Mouse (Mus musculus): ENCODE data around the gene Bpifa5. TPM values are rescaled to one million over a fixed set of nuclear protein-coding genes. Genes with fewer than 3 reads are reported as not detected.

Bpifa5 gene
- polyA plus RNA-seq, 1 experiment, result not detected

DNA sequence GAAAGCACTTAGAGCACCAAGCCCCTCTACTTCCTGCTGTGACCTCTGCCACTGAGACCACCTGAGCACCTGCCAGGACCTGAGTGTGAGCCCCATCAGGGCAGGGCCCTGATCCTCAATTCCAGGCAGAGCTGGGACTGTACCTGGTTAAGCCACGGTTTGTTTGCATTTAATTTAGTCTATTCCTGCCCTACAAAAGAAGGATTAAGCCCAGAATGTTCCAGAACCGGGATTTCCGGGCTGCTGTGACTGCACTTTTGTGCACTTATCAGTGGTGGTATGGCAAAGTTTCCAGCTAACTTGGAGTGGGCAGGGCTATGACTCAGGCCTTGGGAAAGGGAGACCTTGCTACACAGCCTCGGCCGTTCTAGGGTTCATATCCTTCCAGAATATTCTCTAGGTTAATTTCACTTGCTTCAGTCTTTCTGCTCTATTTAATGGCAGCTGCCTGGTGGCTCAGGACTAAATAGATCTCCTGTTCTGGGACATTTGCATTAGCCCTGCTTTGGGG lies 31.6 kb downstream of the Bpifa5 start:
- no peaks in the 10 kb centered on the region for H3K9me3 ChIP-seq (ENCODE audit: control insufficient read depth, low read length)
- no peaks in the 10 kb centered on the region for H3K27me3 ChIP-seq (ENCODE audit: control insufficient read depth)
- no peak overlapping the region for H3K4me3 ChIP-seq (replicated peaks)
- no peaks in the 10 kb centered on the region for H3K4me1 ChIP-seq (ENCODE audit: control insufficient read depth)
- TF ChIP-seq TAL1 (IDR thresholded peaks at IDR 0.05; ENCODE audit: low read length) (no peak), GATA1 (IDR thresholded peaks at IDR 0.05; ENCODE audit: low read length) (no peak)
- no peaks in the 10 kb centered on the region for H3K36me3 ChIP-seq (ENCODE audit: control insufficient read depth)

DNA sequence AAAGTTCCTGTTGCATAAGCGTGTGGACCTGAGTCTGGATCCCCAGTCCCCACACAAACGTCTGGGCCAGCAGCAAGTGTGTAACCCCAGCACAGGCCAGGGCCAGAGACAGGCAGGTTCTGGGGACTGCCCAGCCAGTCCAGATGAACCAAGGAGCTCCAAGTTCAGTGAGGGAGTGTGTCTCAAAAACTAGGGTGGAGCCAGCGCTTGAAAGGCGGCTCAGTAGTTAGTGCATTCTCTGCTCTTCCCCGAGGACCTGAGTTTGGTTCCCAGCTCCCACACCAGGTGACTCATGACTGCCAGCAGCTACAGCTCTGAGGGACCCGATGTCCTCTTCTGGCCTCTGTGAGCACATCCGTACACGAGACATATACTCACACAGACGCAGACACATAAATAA lies 34.6 kb downstream of the Bpifa5 start:
- Histone ChIP-seq H3K9me3 (ENCODE audit: control insufficient read depth, low read length) (no peaks in the 10 kb centered on the region), H3K4me1 (ENCODE audit: control insufficient read depth) (no peaks in the 10 kb centered on the region), H3K27me3 (ENCODE audit: control insufficient read depth) (no peaks in the 10 kb centered on the region), H3K4me3 (replicated peaks) (no peak overlapping the region), H3K36me3 (ENCODE audit: control insufficient read depth) (no peaks in the 10 kb centered on the region)
- no peak for TF ChIP-seq GATA1 (IDR thresholded peaks at IDR 0.05; ENCODE audit: low read length)
- TF ChIP-seq TAL1 (IDR thresholded peaks at IDR 0.05; ENCODE audit: low read length), result no peak

DNA sequence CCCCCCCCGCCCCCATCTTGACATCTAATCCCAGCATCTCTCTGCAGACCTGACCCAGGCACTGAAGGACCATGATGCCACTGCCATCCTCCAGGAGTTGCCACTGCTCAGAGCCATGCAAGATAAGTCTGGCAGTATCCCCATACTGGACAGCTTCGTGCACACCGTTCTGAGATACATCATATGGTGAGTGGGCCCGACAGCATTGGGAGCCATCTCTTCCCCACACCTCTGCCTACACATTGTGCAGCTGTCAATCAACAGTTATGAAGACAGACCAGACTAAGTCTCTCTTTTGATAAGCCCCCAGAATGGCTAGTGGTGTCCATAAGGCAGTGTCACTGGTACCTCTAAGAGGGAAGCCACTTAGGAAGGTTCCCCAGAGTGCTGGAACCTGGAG lies 42.2 kb downstream of the Bpifa5 start:
- no peaks in the 10 kb centered on the region for H3K36me3 ChIP-seq (ENCODE audit: control insufficient read depth)
- H3K9me3 ChIP-seq (ENCODE audit: control insufficient read depth, low read length), result no peaks in the 10 kb centered on the region
- H3K4me3 ChIP-seq (replicated peaks), result no peak overlapping the region
- H3K4me1 ChIP-seq (ENCODE audit: control insufficient read depth), result no peaks in the 10 kb centered on the region
- H3K27me3 ChIP-seq (ENCODE audit: control insufficient read depth), result no peaks in the 10 kb centered on the region
- TF ChIP-seq TAL1 (IDR thresholded peaks at IDR 0.05; ENCODE audit: low read length) (no peak), GATA1 (IDR thresholded peaks at IDR 0.05; ENCODE audit: low read length) (no peak)

DNA sequence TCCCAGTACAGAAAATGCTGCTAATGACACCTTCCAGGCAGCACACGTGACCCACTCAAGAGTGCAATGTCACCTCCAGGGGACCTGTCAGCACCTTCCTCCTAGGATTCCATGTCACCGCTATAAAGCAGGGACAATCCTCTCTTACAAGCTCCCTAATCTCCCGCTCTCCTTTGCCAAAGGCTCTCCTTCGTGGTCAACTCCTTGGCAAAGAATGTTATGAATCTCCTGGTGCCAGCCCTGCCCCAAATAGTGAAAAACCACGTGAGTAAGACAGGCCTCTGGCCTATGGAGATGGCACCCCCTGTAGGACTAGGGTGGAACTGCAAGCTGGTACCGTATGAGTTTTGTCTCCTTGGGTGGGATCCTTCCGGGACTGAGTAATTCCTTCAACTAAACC lies 44.5 kb downstream of the Bpifa5 start:
- Histone ChIP-seq H3K9me3 (ENCODE audit: control insufficient read depth, low read length) (no peaks in the 10 kb centered on the region), H3K4me3 (replicated peaks) (no peak overlapping the region), H3K27me3 (ENCODE audit: control insufficient read depth) (no peaks in the 10 kb centered on the region), H3K36me3 (ENCODE audit: control insufficient read depth) (no peaks in the 10 kb centered on the region), H3K4me1 (ENCODE audit: control insufficient read depth) (no peaks in the 10 kb centered on the region)
- no peak for TF ChIP-seq TAL1 (IDR thresholded peaks at IDR 0.05; ENCODE audit: low read length)

DNA sequence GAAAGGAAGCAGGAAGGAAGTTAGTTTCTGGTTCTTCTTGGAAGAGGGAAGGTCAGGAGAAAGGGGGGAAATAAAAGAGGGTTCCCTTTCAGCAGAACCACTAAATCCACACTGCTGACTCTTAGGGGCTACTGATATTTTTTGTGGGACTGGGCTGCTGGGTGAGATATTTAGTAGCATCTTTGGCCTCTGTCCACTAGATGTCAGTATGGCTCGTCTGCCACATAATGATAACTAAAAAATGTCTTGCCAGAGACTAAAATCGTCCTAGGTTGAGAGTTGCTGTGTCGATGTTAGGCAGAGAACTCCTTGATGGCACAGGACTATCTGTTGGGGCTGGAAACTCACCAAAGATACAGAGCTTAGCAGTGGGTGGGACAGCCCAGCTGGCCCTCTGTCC lies 46.7 kb downstream of the Bpifa5 start:
- Histone ChIP-seq H3K9me3 (ENCODE audit: control insufficient read depth, low read length) (no peaks in the 10 kb centered on the region), H3K27me3 (ENCODE audit: control insufficient read depth) (no peaks in the 10 kb centered on the region), H3K4me3 (replicated peaks) (no peak overlapping the region), H3K36me3 (ENCODE audit: control insufficient read depth) (no peaks in the 10 kb centered on the region), H3K4me1 (ENCODE audit: control insufficient read depth) (no peaks in the 10 kb centered on the region)
- TF ChIP-seq GATA1 (IDR thresholded peaks at IDR 0.05; ENCODE audit: low read length) (no peak), TAL1 (IDR thresholded peaks at IDR 0.05; ENCODE audit: low read length) (no peak)

- no peak overlapping the region for H3K4me3 ChIP-seq (replicated peaks)
- no peaks in the 10 kb centered on the region for H3K9me3 ChIP-seq (ENCODE audit: control insufficient read depth, low read length)
- H3K27me3 ChIP-seq (ENCODE audit: control insufficient read depth), result no peaks in the 10 kb centered on the region
- TF ChIP-seq GATA1 (IDR thresholded peaks at IDR 0.05; ENCODE audit: low read length) (no peak), TAL1 (IDR thresholded peaks at IDR 0.05; ENCODE audit: low read length) (no peak)
- no peaks in the 10 kb centered on the region for H3K36me3 ChIP-seq (ENCODE audit: control insufficient read depth)
- no peaks in the 10 kb centered on the region for H3K4me1 ChIP-seq (ENCODE audit: control insufficient read depth)
These were observed 48.7 kb downstream of the Bpifa5 start for GRCm38 (mm10) chr2:154211121-154211520.

DNA sequence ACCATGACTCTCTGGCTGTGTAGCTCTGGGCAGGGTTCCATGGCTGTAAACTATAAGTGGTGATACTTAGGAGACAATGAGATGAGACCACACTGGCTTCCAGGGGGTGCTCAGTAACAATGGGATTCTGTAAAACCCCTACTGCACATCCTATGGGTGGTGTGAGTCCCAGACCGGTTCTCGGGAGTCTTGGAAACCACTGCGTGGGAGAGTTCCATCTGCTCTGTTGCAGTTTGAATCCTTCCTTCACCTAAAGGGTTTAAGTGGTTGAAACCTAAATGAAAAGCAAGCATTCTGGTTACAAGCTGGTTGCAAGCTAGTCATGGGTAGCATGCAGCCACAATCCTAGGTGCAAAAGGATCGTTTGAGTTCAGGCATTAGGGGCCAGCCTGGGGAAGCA lies 49.5 kb downstream of the Bpifa5 start:
- TF ChIP-seq GATA1 (IDR thresholded peaks at IDR 0.05; ENCODE audit: low read length), result no peak
- TF ChIP-seq TAL1 (IDR thresholded peaks at IDR 0.05; ENCODE audit: low read length), result no peak
- Histone ChIP-seq H3K4me1 (ENCODE audit: control insufficient read depth) (no peaks in the 10 kb centered on the region), H3K27me3 (ENCODE audit: control insufficient read depth) (no peaks in the 10 kb centered on the region), H3K4me3 (replicated peaks) (no peak overlapping the region), H3K36me3 (ENCODE audit: control insufficient read depth) (no peaks in the 10 kb centered on the region), H3K9me3 (ENCODE audit: control insufficient read depth, low read length) (no peaks in the 10 kb centered on the region)

DNA sequence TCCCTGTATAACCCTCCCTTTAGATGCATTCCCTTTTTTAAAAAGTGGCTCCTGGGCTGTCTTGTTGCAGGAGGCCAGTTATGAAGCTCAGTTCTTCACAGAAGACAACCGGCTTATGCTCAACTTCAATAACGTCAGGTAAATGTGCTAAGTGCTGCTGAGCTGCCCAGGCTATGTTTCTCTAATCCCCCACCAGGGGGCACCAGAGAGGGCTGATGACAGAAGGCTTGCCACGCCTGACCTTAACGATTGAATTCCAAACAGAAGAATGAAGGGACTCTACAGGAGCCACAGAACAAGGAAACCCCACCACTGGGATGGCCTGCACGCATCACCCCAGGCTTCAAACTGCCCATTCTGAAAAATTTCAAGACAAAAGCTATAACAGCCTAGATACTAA lies 52.8 kb downstream of the Bpifa5 start:
- no peaks in the 10 kb centered on the region for H3K27me3 ChIP-seq (ENCODE audit: control insufficient read depth)
- H3K36me3 ChIP-seq (ENCODE audit: control insufficient read depth), result no peaks in the 10 kb centered on the region
- TF ChIP-seq TAL1 (IDR thresholded peaks at IDR 0.05; ENCODE audit: low read length), result no peak
- TF ChIP-seq GATA1 (IDR thresholded peaks at IDR 0.05; ENCODE audit: low read length), result no peak
- H3K4me1 ChIP-seq (ENCODE audit: control insufficient read depth), result no peaks in the 10 kb centered on the region
- H3K9me3 ChIP-seq (ENCODE audit: control insufficient read depth, low read length), result no peaks in the 10 kb centered on the region
- H3K4me3 ChIP-seq (replicated peaks), result no peak overlapping the region

Other genes starting within 250 kb of the Bpifa5 start
- not detected in 2 replicates for gene Bpifb3, start 244.4 kb upstream of the Bpifa5 start, polyA plus RNA-seq (2012)
- not detected in 2 replicates for gene Bpifb4, start 224.4 kb upstream of the Bpifa5 start, polyA plus RNA-seq (2012)
- not detected in 2 replicates for gene Bpifa6, start 187.7 kb upstream of the Bpifa5 start, polyA plus RNA-seq (2012)
- gene Bpifa2, start 154.3 kb upstream of the Bpifa5 start, polyA plus RNA-seq (2012), result not detected in 2 replicates
- gene Bpifa3, start 32.3 kb upstream of the Bpifa5 start, polyA plus RNA-seq (2012), result not detected in 2 replicates
- not detected in 2 replicates for gene Bpifa1, start 19.7 kb upstream of the Bpifa5 start, polyA plus RNA-seq (2012)
- gene Bpifb1, start 28.2 kb downstream of the Bpifa5 start, polyA plus RNA-seq (2012), result not detected in 2 replicates
- not detected in 2 replicates for gene Bpifb5, start 61.1 kb downstream of the Bpifa5 start, polyA plus RNA-seq (2012)
- not detected in 2 replicates for gene Bpifb9a, start 95.2 kb downstream of the Bpifa5 start, polyA plus RNA-seq (2012)
- gene Bpifb9b, start 144.6 kb downstream of the Bpifa5 start, polyA plus RNA-seq (2012), result not detected in 2 replicates
- 0.02 and 0.05 TPM in 2 replicates for gene Cdk5rap1, start 210.4 kb downstream of the Bpifa5 start, polyA plus RNA-seq (2012)
- 0.07 and 0.08 TPM in 2 replicates for gene Snta1, start 245.5 kb downstream of the Bpifa5 start, polyA plus RNA-seq (2012)